Mouse (Mus musculus): Measurements from ENCODE around the gene Ccl4. TPM values are rescaled to one million over a fixed set of nuclear protein-coding genes. Genes with fewer than 3 reads are reported as not detected.

Gene Ccl4
- polyA plus RNA-seq, 1 experiment: 8.5 TPM

DNA sequence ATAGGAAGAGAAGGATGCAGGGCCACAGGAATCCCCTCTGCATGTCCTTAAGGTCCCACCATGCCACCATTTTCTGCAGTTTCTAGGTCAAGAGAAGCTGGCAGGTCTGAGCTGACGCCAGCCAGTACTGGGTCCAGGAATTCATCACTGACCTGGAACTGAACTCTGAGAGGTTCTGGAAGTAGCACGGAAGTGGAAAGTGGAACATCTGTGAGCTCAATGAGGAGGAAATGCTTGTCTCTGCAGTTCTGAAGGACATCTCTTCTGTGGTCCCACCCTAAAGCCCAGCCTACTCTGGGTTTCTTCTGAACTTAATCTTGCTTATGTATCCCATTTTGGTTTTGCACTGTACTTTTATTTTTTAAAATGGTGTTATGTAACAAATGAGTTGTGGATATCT lies 31.3 kb upstream of the Ccl4 start:
- no peak overlapping the region for H3K4me3 ChIP-seq (ENCODE audit: control insufficient read depth, insufficient read depth, low read length)
- TF ChIP-seq CTCF (IDR thresholded peaks at IDR 0.05; ENCODE audit: borderline replicate concordance, control insufficient read depth, extremely low read depth, insufficient read depth, low read length, poor library complexity) (no peak), POLR2A (IDR thresholded peaks at IDR 0.05; ENCODE audit: control insufficient read depth, extremely low read depth, insufficient read depth, low read length, poor library complexity) (no peak)
- no peaks in the 10 kb centered on the region for H3K36me3 ChIP-seq (ENCODE audit: control insufficient read depth, insufficient read depth, low read length)
- H3K27ac ChIP-seq (ENCODE audit: control insufficient read depth, insufficient read depth, low read length): no peak overlapping the region
- no peaks in the 10 kb centered on the region for H3K27me3 ChIP-seq (ENCODE audit: control insufficient read depth, insufficient read depth, low read length)
- DNase-seq: no peak
- WGBS: 77% methylated on average over 2 of the region's 2 CpGs
- 0 out of 2 replicates have a peak, but pooled peaks cover 2% of the 10 kb centered on the region for H3K4me1 ChIP-seq (replicated peaks; ENCODE audit: control insufficient read depth, insufficient read depth, low read length)

GRCm38 (mm10) chr11:83632744-83633143 lies 29.6 kb upstream of the Ccl4 start:
- no peak for DNase-seq
- WGBS: 51% methylated on average over 4 of the region's 4 CpGs
- H3K4me3 ChIP-seq (ENCODE audit: control insufficient read depth, insufficient read depth, low read length): no peak overlapping the region
- TF ChIP-seq CTCF (IDR thresholded peaks at IDR 0.05; ENCODE audit: borderline replicate concordance, control insufficient read depth, extremely low read depth, insufficient read depth, low read length, poor library complexity) (no peak), POLR2A (IDR thresholded peaks at IDR 0.05; ENCODE audit: control insufficient read depth, extremely low read depth, insufficient read depth, low read length, poor library complexity) (no peak)
- H3K27ac ChIP-seq (ENCODE audit: control insufficient read depth, insufficient read depth, low read length): no peak overlapping the region
- no peaks in the 10 kb centered on the region for H3K36me3 ChIP-seq (ENCODE audit: control insufficient read depth, insufficient read depth, low read length)
- H3K27me3 ChIP-seq (ENCODE audit: control insufficient read depth, insufficient read depth, low read length): no peaks in the 10 kb centered on the region
- 0 out of 2 replicates have a peak, but pooled peaks cover 2% of the 10 kb centered on the region for H3K4me1 ChIP-seq (replicated peaks; ENCODE audit: control insufficient read depth, insufficient read depth, low read length)

DNA sequence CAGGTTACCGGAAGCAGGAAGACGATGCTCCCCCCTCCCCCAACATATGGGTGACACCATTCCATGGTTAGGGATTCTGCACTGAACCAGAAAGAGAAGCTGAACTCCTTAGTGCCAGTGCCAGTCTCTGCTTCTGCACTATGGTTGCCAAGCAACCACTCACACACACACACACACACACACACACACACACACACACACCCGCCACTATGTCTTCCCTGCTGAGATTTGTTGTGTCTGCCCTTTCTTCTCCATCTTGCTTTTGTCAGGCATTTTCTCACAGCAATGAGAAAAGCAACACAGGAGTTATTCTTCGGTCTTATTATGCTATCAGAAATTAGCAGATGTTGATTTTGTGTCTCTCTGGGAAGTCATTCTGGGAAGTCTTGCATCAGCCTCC lies 28.0 kb upstream of the Ccl4 start:
- H3K27ac ChIP-seq (ENCODE audit: control insufficient read depth, insufficient read depth, low read length): no peak overlapping the region
- WGBS: 83% methylated on average over 4 of the region's 4 CpGs
- no peak overlapping the region for H3K4me3 ChIP-seq (ENCODE audit: control insufficient read depth, insufficient read depth, low read length)
- TF ChIP-seq CTCF (IDR thresholded peaks at IDR 0.05; ENCODE audit: borderline replicate concordance, control insufficient read depth, extremely low read depth, insufficient read depth, low read length, poor library complexity) (no peak), POLR2A (IDR thresholded peaks at IDR 0.05; ENCODE audit: control insufficient read depth, extremely low read depth, insufficient read depth, low read length, poor library complexity) (no peak)
- no peaks in the 10 kb centered on the region for H3K36me3 ChIP-seq (ENCODE audit: control insufficient read depth, insufficient read depth, low read length)
- no peak for DNase-seq
- peaks cover 8% of the 10 kb centered on the region for H3K4me1 ChIP-seq (replicated peaks; ENCODE audit: control insufficient read depth, insufficient read depth, low read length)
- H3K27me3 ChIP-seq (ENCODE audit: control insufficient read depth, insufficient read depth, low read length): no peaks in the 10 kb centered on the region

- WGBS: 91% methylated on average over 2 of the region's 2 CpGs
- no peak for DNase-seq
Observed at GRCm38 (mm10) chr11:83634898-83635297, 27.5 kb upstream of the Ccl4 start.

DNA sequence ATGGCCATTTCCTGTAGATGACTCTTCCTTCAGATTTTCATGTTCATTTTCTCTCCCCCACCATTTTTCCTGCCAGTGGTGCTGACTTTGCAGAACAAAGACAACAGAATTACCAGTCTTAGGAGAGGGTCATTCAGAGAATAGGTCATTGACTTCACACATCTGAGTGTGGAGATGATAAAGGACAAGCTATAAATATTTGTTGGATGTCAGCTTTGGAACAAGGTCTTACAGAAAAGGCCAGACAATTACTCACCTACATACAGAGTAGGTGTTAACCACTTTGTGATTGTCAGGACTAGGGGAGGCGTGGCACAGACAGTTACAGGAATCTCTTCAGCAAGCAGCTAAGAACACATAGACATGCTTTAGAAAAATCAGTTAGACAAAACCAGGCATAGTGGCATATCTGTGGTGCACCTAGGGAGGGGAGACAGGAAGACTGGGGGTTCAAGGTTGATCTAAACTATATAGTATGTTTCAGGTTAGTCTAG lies 25.6 kb upstream of the Ccl4 start:
- WGBS: 83% methylated on average over 1 of the region's 1 CpGs
- Histone ChIP-seq H3K4me3 (ENCODE audit: control insufficient read depth, insufficient read depth, low read length) (no peak overlapping the region), H3K36me3 (ENCODE audit: control insufficient read depth, insufficient read depth, low read length) (no peaks in the 10 kb centered on the region), H3K27ac (ENCODE audit: control insufficient read depth, insufficient read depth, low read length) (no peak overlapping the region), H3K4me1 (replicated peaks; ENCODE audit: control insufficient read depth, insufficient read depth, low read length) (peaks cover 17% of the 10 kb centered on the region), H3K27me3 (ENCODE audit: control insufficient read depth, insufficient read depth, low read length) (no peaks in the 10 kb centered on the region)
- no peak for TF ChIP-seq CTCF (IDR thresholded peaks at IDR 0.05; ENCODE audit: borderline replicate concordance, control insufficient read depth, extremely low read depth, insufficient read depth, low read length, poor library complexity)
- TF ChIP-seq POLR2A (IDR thresholded peaks at IDR 0.05; ENCODE audit: control insufficient read depth, extremely low read depth, insufficient read depth, low read length, poor library complexity): no peak
- DNase-seq: no peak

More at GRCm38 (mm10) chr11:83634898-83635297, 27.5 kb upstream of the Ccl4 start:
- Histone ChIP-seq H3K27ac (ENCODE audit: control insufficient read depth, insufficient read depth, low read length) (no peak overlapping the region), H3K36me3 (ENCODE audit: control insufficient read depth, insufficient read depth, low read length) (no peaks in the 10 kb centered on the region), H3K4me3 (ENCODE audit: control insufficient read depth, insufficient read depth, low read length) (no peak overlapping the region), H3K27me3 (ENCODE audit: control insufficient read depth, insufficient read depth, low read length) (no peaks in the 10 kb centered on the region), H3K4me1 (replicated peaks; ENCODE audit: control insufficient read depth, insufficient read depth, low read length) (peaks cover 9% of the 10 kb centered on the region)
- TF ChIP-seq CTCF (IDR thresholded peaks at IDR 0.05; ENCODE audit: borderline replicate concordance, control insufficient read depth, extremely low read depth, insufficient read depth, low read length, poor library complexity) (no peak), POLR2A (IDR thresholded peaks at IDR 0.05; ENCODE audit: control insufficient read depth, extremely low read depth, insufficient read depth, low read length, poor library complexity) (no peak)

- H3K4me3 ChIP-seq (ENCODE audit: control insufficient read depth, insufficient read depth, low read length): no peak overlapping the region
- 57% methylated on average over 2 of the region's 2 CpGs for WGBS
- DNase-seq: no peak
- TF ChIP-seq CTCF (IDR thresholded peaks at IDR 0.05; ENCODE audit: borderline replicate concordance, control insufficient read depth, extremely low read depth, insufficient read depth, low read length, poor library complexity) (no peak), POLR2A (IDR thresholded peaks at IDR 0.05; ENCODE audit: control insufficient read depth, extremely low read depth, insufficient read depth, low read length, poor library complexity) (no peak)
- H3K27ac ChIP-seq (ENCODE audit: control insufficient read depth, insufficient read depth, low read length): peak overlapping the region; percentile 96
- H3K4me1 ChIP-seq (replicated peaks; ENCODE audit: control insufficient read depth, insufficient read depth, low read length): peaks cover 17% of the 10 kb centered on the region
- no peaks in the 10 kb centered on the region for H3K27me3 ChIP-seq (ENCODE audit: control insufficient read depth, insufficient read depth, low read length)
- no peaks in the 10 kb centered on the region for H3K36me3 ChIP-seq (ENCODE audit: control insufficient read depth, insufficient read depth, low read length)
Observed at GRCm38 (mm10) chr11:83638934-83639333, 23.4 kb upstream of the Ccl4 start.

DNA sequence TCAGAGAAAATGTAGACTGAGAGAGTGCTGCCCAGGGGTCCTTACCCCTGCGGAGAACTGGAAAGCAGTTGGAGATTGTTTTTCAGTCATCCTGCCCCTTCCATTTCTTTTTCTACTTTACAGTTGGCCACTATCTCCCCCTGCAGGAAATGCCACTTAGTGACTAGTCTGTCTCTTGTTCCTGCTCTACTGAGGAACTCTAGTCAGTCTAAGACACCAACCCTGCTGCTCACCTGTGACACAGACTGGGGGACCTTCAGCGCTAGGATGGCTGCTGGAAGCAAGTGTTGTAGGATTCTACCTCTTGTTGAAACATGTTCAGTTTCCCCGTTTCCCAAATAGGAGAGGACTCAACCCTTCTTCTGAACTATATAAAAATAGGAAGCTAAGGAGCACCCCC lies 22.9 kb upstream of the Ccl4 start:
- peak; percentile 64 for DNase-seq
- peak overlapping the region; percentile 96 for H3K27ac ChIP-seq (ENCODE audit: control insufficient read depth, insufficient read depth, low read length)
- WGBS: 24% methylated on average over 3 of the region's 3 CpGs

More for the DNA sequence above, 22.9 kb upstream of the Ccl4 start:
- H3K36me3 ChIP-seq (ENCODE audit: control insufficient read depth, insufficient read depth, low read length): no peaks in the 10 kb centered on the region
- H3K4me3 ChIP-seq (ENCODE audit: control insufficient read depth, insufficient read depth, low read length): no peak overlapping the region
- no peak for TF ChIP-seq CTCF (IDR thresholded peaks at IDR 0.05; ENCODE audit: borderline replicate concordance, control insufficient read depth, extremely low read depth, insufficient read depth, low read length, poor library complexity)
- H3K4me1 ChIP-seq (replicated peaks; ENCODE audit: control insufficient read depth, insufficient read depth, low read length): peaks cover 15% of the 10 kb centered on the region
- H3K27me3 ChIP-seq (ENCODE audit: control insufficient read depth, insufficient read depth, low read length): no peaks in the 10 kb centered on the region
